Mouse (Mus musculus): ENCODE data around the gene Doc2b. TPM values are rescaled to one million over a fixed set of nuclear protein-coding genes. Genes with fewer than 3 reads are reported as not detected.
A peak's percentile ranks its signal among the peaks of the same experiment; 100 is the strongest.

Gene Doc2b
- under 1 TPM; 0.23 to 1.00 (median 0.64) TPM for total RNA-seq (2022)

DNA sequence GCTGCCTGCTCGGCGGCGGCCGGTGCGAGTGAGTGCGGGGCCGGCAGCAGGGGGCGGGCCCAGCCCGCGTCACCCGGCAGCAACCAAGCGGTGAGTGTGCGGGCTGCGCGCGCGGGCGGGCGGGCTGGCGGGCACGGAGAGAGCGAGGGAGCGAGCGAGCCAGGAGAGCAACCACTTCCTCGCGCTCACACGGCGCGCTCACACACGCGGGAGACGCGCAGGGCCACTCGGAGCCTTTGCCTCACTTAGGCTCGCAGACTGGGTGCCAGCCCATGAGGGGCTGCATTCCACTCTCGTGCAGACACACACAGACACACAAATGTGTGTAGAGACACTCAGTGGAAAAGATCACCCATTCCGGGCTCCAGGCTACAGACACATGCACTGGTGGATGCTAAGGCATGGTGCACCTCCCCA, at the start of gene Doc2b:
Gene Doc2b (minus strand): TSS at position 21 of the 417 bp plus-strand sequence.
- no peak for DNase-seq (ENCODE audit: low spot score)

DNA sequence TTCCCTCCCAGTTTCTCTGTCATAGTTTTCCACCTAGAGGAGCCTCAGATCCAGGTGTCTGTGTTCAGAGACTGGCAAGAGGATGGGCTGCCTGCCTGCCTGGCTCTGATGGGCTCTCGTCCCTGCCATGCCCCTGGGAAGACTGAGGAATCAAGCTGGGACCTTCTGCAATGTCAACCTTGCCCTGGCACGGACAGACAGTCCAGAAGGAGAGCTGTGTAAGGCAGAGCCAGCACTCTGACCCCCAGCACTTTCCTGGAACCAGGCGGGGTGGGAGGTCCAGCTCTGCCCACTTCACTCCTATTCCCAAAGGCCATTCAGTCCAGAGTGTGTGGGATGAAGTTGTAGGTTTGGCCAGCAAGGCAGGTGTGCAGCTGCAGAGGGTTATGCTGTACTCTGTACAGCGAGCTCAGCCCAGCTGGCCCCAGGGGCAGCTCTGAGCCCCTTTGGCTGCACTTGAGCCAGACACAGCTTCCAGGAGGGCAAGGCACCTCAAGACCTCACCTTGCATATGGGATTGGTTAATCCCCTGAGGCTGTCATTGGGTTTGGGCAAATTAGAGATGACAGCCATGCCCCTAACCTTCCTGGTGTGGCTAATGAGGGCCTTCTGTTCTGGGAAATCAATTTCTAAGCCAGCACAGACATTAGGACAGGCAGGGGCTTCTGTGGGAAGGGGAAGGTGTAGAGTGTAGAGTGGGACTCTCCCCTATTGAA, 47.2 kb upstream of the Doc2b start:
- DNase-seq (ENCODE audit: low spot score), result no peak

- no peak for DNase-seq (ENCODE audit: low spot score)
Observed at GRCm38 (mm10) chr11:75841503-75841902, 45.7 kb upstream of the Doc2b start.

DNA sequence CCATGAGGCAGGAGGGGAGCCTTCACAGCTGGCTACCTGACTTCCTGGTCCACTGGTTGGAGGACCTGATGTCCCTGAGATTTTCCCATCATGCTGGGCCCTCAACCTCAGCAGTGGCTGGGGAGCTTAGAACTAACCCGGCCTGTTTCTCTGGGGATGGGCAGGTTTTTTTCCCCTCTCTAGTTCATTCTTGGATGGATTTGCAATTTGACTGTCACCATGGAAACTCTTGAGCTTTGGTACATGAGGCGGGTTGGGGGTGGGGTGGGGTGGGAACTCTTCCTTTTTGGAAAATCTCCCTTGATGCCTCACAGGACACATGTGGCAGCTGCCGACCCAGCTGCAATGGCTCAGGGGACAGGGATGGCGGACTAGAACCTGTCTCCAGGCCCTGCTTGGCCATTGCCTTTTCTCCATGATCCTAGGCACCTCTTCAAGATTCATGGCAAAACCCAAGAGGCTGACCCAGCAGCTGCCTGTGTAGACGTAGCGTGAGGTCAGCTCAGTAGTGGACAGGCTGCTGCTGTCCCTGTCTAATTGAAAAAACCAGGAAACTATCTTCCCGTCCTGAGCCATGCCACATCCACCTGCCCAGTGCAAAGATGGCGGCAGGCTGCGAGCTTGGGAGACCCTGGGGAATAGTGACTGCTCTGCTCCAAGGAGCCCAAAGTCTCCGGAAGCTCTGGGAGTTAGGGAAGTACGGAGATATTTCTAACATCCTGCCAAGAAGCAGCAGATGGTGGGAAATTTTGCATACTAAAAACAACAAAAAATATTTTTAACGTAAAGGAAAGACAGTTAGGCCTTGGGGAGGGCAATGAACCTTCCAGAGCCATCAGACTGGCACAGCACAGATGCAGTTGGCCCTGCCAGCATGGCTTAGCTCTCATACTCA, 43.9 kb upstream of the Doc2b start:
- DNase-seq (ENCODE audit: low spot score), result no peak

DNA sequence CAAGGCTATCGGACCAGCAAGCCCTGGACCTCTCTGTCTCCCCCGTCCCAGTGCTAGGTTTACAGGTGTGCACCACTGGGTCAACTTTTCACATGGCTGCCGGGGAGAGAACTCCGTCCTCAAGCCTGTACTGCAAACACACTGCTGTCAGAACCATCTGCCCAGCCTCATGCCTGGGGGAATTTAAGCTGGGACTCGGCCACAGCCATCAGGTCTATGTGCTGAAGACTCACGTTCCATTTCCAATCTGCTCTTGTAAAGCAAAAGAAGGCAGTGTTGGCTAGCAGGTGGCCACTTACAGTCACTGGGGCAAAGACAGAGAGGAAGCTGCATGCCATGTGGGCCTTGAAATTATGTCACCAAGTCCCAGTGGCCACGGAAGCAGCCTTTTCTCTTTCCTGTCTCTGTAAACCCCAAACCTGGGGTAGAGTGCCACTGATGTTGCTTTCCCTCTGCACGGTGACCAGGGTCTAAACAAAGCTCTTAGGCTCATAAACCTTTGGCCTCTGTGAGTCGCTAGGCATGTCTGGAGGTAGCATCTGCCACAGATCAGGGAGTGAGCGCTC, 43.1 kb upstream of the Doc2b start:
- no peak for DNase-seq (ENCODE audit: low spot score)

DNA sequence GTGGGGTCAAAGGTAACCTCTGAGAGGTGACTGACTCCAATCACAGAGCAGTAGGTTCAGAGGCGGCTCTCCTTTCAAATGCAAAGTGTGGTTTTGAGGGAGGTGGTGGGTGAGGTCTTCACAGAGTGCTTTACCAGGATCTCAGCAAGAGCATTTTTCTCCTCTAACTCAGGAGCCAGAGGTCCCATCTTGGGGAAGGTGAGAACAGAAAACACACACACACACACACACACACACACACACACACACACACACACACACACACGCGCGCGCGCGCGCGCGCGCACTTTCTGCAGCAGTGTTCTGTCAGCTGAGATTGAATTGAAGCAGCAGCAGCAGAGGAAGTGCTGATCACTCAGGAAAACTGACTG, 40.4 kb upstream of the Doc2b start:
- DNase-seq (ENCODE audit: low spot score), result no peak

- no peak for DNase-seq (ENCODE audit: low spot score)
Observed at GRCm38 (mm10) chr11:75835587-75836239, 39.9 kb upstream of the Doc2b start.

- DNase-seq (ENCODE audit: low spot score), result no peak
Observed at GRCm38 (mm10) chr11:75833081-75833480, 37.2 kb upstream of the Doc2b start.

DNA sequence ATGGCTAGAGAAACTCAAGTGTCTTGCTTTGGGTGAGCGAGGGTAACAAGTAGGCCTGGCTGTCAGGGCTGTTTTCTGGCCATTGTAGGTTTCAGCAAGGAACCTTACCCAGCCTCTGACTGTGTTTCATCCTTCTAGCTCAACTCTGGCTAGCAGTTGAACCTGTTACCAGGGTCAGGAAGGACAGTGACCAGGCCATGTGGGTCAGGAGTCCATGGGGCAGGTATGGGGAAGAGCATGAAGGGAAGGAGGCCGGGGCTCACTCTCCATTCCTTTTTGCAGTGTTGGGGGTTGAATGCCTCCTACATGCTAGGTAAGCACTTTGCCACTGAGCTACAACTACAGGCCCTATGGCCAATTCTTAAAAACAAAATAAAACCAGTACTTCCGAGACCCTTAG, 34.5 kb upstream of the Doc2b start:
- no peak for DNase-seq (ENCODE audit: low spot score)

- no peak for DNase-seq (ENCODE audit: low spot score)
Observed at GRCm38 (mm10) chr11:75827414-75827813, 31.6 kb upstream of the Doc2b start.

GRCm38 (mm10) chr11:75823506-75823905, 27.7 kb upstream of the Doc2b start:
- DNase-seq (ENCODE audit: low spot score), result no peak

DNA sequence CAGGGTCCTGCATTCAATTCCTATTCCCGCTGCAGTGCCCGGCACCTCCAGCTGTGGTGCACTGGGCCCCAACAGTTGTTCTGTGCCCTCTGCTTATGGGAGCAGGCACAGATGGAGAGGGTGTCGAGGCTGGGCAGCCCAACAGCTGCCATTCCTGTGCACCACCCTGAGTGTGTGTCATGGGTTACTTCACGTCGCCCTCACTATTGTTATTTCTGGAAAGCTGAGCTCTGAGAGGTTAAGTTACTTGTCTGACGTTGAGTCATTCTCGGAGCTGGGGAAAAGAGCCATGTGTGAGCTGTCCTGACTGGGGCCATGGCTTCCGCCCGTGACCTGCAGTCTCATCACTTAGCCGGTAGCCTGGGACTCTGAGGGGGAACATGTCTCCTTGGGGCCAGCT, 17.2 kb upstream of the Doc2b start:
- no peak for DNase-seq (ENCODE audit: low spot score)

- DNase-seq (ENCODE audit: low spot score), result peak; percentile 90
Observed at GRCm38 (mm10) chr11:75811900-75812299, 16.1 kb upstream of the Doc2b start.

- DNase-seq (ENCODE audit: low spot score), result no peak
Observed at GRCm38 (mm10) chr11:75810526-75810925, 14.7 kb upstream of the Doc2b start.

GRCm38 (mm10) chr11:75807486-75807885, 11.6 kb upstream of the Doc2b start:
- DNase-seq (ENCODE audit: low spot score), result no peak

DNA sequence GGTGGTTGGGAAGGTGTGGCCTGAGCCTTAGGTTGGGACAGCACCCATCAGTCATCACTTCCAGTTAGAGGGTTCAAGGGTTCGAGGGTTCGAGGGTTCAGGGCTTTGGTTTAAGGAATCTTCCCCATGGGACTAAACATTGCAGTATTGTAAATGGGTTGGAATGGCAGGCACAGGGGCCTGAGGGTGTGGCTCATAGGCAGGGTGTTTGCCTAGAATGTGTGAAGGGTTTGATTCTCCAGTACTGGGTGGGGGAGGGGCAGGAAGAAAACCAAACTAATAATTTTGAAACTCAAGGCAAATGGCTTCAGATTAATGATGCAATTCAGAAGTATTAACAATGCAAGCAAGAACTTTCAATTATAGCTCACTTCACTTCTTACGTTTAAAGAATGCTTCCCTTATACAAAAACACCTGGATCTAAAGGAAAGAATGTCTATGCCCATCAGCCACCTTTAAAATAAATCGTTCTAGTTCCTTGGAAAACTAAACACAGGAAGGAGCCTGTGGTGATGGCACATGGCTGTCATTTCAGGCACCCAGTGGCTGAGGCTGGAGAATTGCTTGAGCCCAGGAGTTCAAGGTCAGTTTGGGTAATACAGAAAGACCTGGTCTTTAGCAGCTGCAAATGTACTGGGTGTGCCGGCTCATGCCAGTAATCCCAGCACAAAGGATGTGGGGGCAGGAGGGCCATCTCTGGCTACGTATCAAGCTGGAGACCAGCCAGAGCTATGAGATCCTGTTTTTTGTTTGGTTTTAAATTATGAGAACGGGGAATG, 6.1 kb upstream of the Doc2b start:
- no peak for DNase-seq (ENCODE audit: low spot score)

DNA sequence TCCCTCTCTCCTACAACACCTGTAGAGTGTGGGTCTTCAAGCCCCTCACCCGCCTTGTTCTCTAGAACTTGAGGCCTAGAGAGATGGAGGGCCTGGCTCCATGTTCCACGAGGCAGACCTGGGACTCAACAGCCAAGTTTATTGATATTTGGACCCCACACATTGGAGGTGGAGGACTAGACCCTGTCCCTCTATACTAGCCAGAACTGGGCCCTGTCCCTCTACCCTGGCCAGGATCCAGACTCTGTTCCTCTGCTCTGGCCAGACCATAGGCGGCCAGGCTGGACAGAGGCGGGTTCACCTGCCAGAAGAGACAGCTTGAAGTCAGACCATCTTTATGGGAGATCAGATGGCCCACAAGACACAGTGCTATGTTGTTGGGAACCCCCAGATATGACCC, 5.5 kb upstream of the Doc2b start:
- no peak for DNase-seq (ENCODE audit: low spot score)

- no peak for DNase-seq (ENCODE audit: low spot score)
Observed at GRCm38 (mm10) chr11:75796536-75797246, 842 bp upstream of the Doc2b start.

- no peak for DNase-seq (ENCODE audit: low spot score)
Observed at GRCm38 (mm10) chr11:75795321-75795636, 570 bp downstream of the Doc2b start.

DNA sequence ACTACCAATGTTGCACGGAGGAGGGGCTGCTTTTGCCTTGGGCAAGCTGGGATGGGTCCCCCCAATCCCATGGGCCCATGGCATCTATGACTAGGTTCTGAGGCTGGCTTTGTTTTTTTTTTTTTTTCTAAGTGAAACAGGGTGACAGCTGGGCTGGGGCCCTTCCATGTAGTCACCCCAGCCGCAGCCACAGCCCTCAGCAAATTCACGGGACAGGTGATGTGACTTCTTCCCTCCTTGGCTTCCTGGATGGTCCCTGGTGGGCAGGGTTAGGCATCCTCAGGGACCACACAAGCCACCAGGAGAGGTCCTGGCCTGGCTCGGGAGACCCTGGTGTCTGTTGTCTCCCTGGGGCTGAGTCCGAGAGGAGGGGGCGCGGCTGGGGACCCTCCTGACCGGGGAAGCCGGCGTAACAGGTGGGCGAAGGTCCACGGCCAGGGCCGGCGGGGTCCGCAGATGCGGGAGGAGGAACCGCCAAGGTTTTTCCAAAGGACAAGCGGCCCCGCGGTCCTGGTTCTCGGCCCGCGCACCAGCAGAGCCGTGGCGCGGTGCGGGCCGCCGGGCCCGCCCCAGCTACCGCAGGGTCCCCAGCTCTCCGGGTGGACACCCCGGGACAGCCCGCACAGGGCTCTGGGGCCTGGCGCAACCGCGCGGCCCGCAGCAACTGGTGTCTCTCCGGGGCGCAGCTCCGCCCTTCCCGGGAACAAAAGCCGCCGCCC, 1.1 kb downstream of the Doc2b start:
- no peak for DNase-seq (ENCODE audit: low spot score)
